Mouse (Mus musculus): ENCODE measurements around the gene Atp8b5. TPM values are rescaled to one million over a fixed set of nuclear protein-coding genes. Genes with fewer than 3 reads are reported as not detected.

The Atp8b5 gene
- polyA plus RNA-seq, 1 experiment from 2014 or later = 0.15 TPM

GRCm38 (mm10) chr4:43414761-43415160 is 147.8 kb downstream of the Atp8b5 start:
- Histone ChIP-seq H3K9ac (ENCODE audit: low read length) (no peak overlapping the region), H3K4me2 (ENCODE audit: low read depth, severe bottlenecking) (no peak overlapping the region), H3K9me3 (ENCODE audit: control insufficient read depth, low read length) (no peaks in the 10 kb centered on the region), H3K4me1 (ENCODE audit: control insufficient read depth, insufficient read depth, low read length) (no peaks in the 10 kb centered on the region), H3K27me3 (ENCODE audit: control insufficient read depth, insufficient read depth, low read length) (no peaks in the 10 kb centered on the region; the same call in 1 of the 2 replicates), H3K4me3 (ENCODE audit: low read depth, low read length) (no peak overlapping the region), H3K36me3 (ENCODE audit: control insufficient read depth, insufficient read depth, low read length) (peaks cover 6% of the 10 kb centered on the region; the same call in 1 of the 2 replicates), H3K27ac (replicated peaks; ENCODE audit: low read depth, low read length) (no peak overlapping the region)
- WGBS = 89% methylated on average over 14 of the region's 14 CpGs
- ATAC-seq (ENCODE audit: insufficient number of reproducible peaks, low FRiP score, low TSS enrichment, low read depth) (no peak), DNase-seq (ENCODE audit: low spot score) (no peak)

GRCm38 (mm10) chr4:43415221-43416070 is 148.5 kb downstream of the Atp8b5 start:
- no peaks in the 10 kb centered on the region; the same call in 1 of the 2 replicates for H3K27me3 ChIP-seq (ENCODE audit: control insufficient read depth, insufficient read depth, low read length)
- no peaks in the 10 kb centered on the region for H3K4me1 ChIP-seq (ENCODE audit: control insufficient read depth, insufficient read depth, low read length)
- H3K27ac ChIP-seq (replicated peaks; ENCODE audit: low read depth, low read length) = no peak overlapping the region

GRCm38 (mm10) chr4:43416071-43416490 is 149.1 kb downstream of the Atp8b5 start:
- Histone ChIP-seq H3K36me3 (ENCODE audit: control insufficient read depth, insufficient read depth, low read length) (peaks cover 6% of the 10 kb centered on the region; the same call in 1 of the 2 replicates), H3K4me1 (ENCODE audit: control insufficient read depth, insufficient read depth, low read length) (no peaks in the 10 kb centered on the region), H3K27me3 (ENCODE audit: control insufficient read depth, insufficient read depth, low read length) (no peaks in the 10 kb centered on the region; the same call in 1 of the 2 replicates), H3K4me3 (ENCODE audit: low read depth, low read length) (no peak overlapping the region), H3K9me3 (ENCODE audit: control insufficient read depth, low read length) (no peaks in the 10 kb centered on the region), H3K4me2 (ENCODE audit: low read depth, severe bottlenecking) (no peak overlapping the region), H3K27ac (replicated peaks; ENCODE audit: low read depth, low read length) (no peak overlapping the region), H3K9ac (ENCODE audit: low read length) (no peak overlapping the region)
- DNase-seq (ENCODE audit: low spot score) = no peak
- WGBS = 91% methylated on average over 22 of the region's 22 CpGs
- no peak for ATAC-seq (ENCODE audit: insufficient number of reproducible peaks, low FRiP score, low TSS enrichment, low read depth)

More at GRCm38 (mm10) chr4:43415221-43416070, 148.5 kb downstream of the Atp8b5 start:
- no peaks in the 10 kb centered on the region for H3K9me3 ChIP-seq (ENCODE audit: control insufficient read depth, low read length)
- DNase-seq (ENCODE audit: low spot score) = no peak
- H3K4me3 ChIP-seq (ENCODE audit: low read depth, low read length) = no peak overlapping the region
- no peak for ATAC-seq (ENCODE audit: insufficient number of reproducible peaks, low FRiP score, low TSS enrichment, low read depth)
- H3K36me3 ChIP-seq (ENCODE audit: control insufficient read depth, insufficient read depth, low read length) = peaks cover 6% of the 10 kb centered on the region; the same call in 1 of the 2 replicates
- no peak overlapping the region for H3K4me2 ChIP-seq (ENCODE audit: low read depth, severe bottlenecking)
- no peak overlapping the region for H3K9ac ChIP-seq (ENCODE audit: low read length)
- WGBS = 89% methylated on average over 29 of the region's 29 CpGs

- no peak overlapping the region for H3K27ac ChIP-seq (replicated peaks; ENCODE audit: low read depth, low read length)
- H3K9me3 ChIP-seq (ENCODE audit: control insufficient read depth, low read length) = no peaks in the 10 kb centered on the region
- WGBS = 88% methylated on average over 16 of the region's 16 CpGs
- H3K4me2 ChIP-seq (ENCODE audit: low read depth, severe bottlenecking) = no peak overlapping the region
- no peaks in the 10 kb centered on the region; the same call in 1 of the 2 replicates for H3K27me3 ChIP-seq (ENCODE audit: control insufficient read depth, insufficient read depth, low read length)
- peaks cover 10% of the 10 kb centered on the region; the same call in 1 of the 2 replicates for H3K36me3 ChIP-seq (ENCODE audit: control insufficient read depth, insufficient read depth, low read length)
- no peak overlapping the region for H3K4me3 ChIP-seq (ENCODE audit: low read depth, low read length)
- H3K4me1 ChIP-seq (ENCODE audit: control insufficient read depth, insufficient read depth, low read length) = no peaks in the 10 kb centered on the region
- ATAC-seq (ENCODE audit: insufficient number of reproducible peaks, low FRiP score, low TSS enrichment, low read depth) (no peak), DNase-seq (ENCODE audit: low spot score) (no peak)
- H3K9ac ChIP-seq (ENCODE audit: low read length) = no peak overlapping the region
Observed at GRCm38 (mm10) chr4:43417269-43418062, 150.5 kb downstream of the Atp8b5 start.

- WGBS = 75% methylated on average over 4 of the region's 4 CpGs
- Histone ChIP-seq H3K4me3 (ENCODE audit: low read depth, low read length) (no peak overlapping the region), H3K36me3 (ENCODE audit: control insufficient read depth, insufficient read depth, low read length) (peaks cover 10% of the 10 kb centered on the region; the same call in 1 of the 2 replicates), H3K9ac (ENCODE audit: low read length) (no peak overlapping the region), H3K27me3 (ENCODE audit: control insufficient read depth, insufficient read depth, low read length) (no peaks in the 10 kb centered on the region; the same call in 1 of the 2 replicates), H3K4me1 (ENCODE audit: control insufficient read depth, insufficient read depth, low read length) (no peaks in the 10 kb centered on the region), H3K27ac (replicated peaks; ENCODE audit: low read depth, low read length) (no peak overlapping the region), H3K9me3 (ENCODE audit: control insufficient read depth, low read length) (no peaks in the 10 kb centered on the region), H3K4me2 (ENCODE audit: low read depth, severe bottlenecking) (no peak overlapping the region)
- ATAC-seq (ENCODE audit: insufficient number of reproducible peaks, low FRiP score, low TSS enrichment, low read depth) = no peak
- no peak for DNase-seq (ENCODE audit: low spot score)
Observed at GRCm38 (mm10) chr4:43418450-43418849, 151.5 kb downstream of the Atp8b5 start.

GRCm38 (mm10) chr4:43418973-43419656 is 152.2 kb downstream of the Atp8b5 start:
- H3K27ac ChIP-seq (replicated peaks; ENCODE audit: low read depth, low read length) = no peak overlapping the region
- ATAC-seq (ENCODE audit: insufficient number of reproducible peaks, low FRiP score, low TSS enrichment, low read depth) (no peak), DNase-seq (ENCODE audit: low spot score) (no peak)
- 62% methylated on average over 15 of the region's 15 CpGs for WGBS
- H3K4me3 ChIP-seq (ENCODE audit: low read depth, low read length) = no peak overlapping the region
- H3K27me3 ChIP-seq (ENCODE audit: control insufficient read depth, insufficient read depth, low read length) = no peaks in the 10 kb centered on the region; the same call in none of the 2 replicates
- H3K36me3 ChIP-seq (ENCODE audit: control insufficient read depth, insufficient read depth, low read length) = peaks cover 10% of the 10 kb centered on the region; the same call in 1 of the 2 replicates
- H3K4me1 ChIP-seq (ENCODE audit: control insufficient read depth, insufficient read depth, low read length) = no peaks in the 10 kb centered on the region
- H3K9ac ChIP-seq (ENCODE audit: low read length) = no peak overlapping the region
- no peaks in the 10 kb centered on the region for H3K9me3 ChIP-seq (ENCODE audit: control insufficient read depth, low read length)
- H3K4me2 ChIP-seq (ENCODE audit: low read depth, severe bottlenecking) = no peak overlapping the region

GRCm38 (mm10) chr4:43419801-43420281 is 152.9 kb downstream of the Atp8b5 start:
- H3K9ac ChIP-seq (ENCODE audit: low read length) = no peak overlapping the region
- H3K4me3 ChIP-seq (ENCODE audit: low read depth, low read length) = no peak overlapping the region
- no peaks in the 10 kb centered on the region for H3K4me1 ChIP-seq (ENCODE audit: control insufficient read depth, insufficient read depth, low read length)
- 66% methylated on average over 9 of the region's 9 CpGs for WGBS
- ATAC-seq (ENCODE audit: insufficient number of reproducible peaks, low FRiP score, low TSS enrichment, low read depth) = no peak
- H3K36me3 ChIP-seq (ENCODE audit: control insufficient read depth, insufficient read depth, low read length) = peaks cover 10% of the 10 kb centered on the region; the same call in 1 of the 2 replicates
- DNase-seq (ENCODE audit: low spot score) = no peak
- H3K9me3 ChIP-seq (ENCODE audit: control insufficient read depth, low read length) = no peaks in the 10 kb centered on the region
- H3K4me2 ChIP-seq (ENCODE audit: low read depth, severe bottlenecking) = no peak overlapping the region
- H3K27ac ChIP-seq (replicated peaks; ENCODE audit: low read depth, low read length) = no peak overlapping the region
- H3K27me3 ChIP-seq (ENCODE audit: control insufficient read depth, insufficient read depth, low read length) = peaks cover 6% of the 10 kb centered on the region
